Mouse (Mus musculus) forebrain, embryonic 13.5 days (tissue): ENCODE measurements at regions not wholly inside any gene's neighbourhood (a gene's known extent, or its start where the extent isn't known, plus 50 kb on each side); places are given as distances from the start of the nearest gene placed in this dataset.

Experiments
- ATAC-seq: fragments of 200-750 bp; cut with Nextera tagmentation; 2 replicates; pipeline ENCODE4 v1.8.0; 2017
- H3K27ac ChIP-seq: fragments of 300-500 bp; sonication (generic); 2 replicates; pipeline ENCODE4 v1.5.1; 2015; ENCODE audit warnings: inconsistent platforms, mild to moderate bottlenecking, moderate library complexity
- H3K27me3 ChIP-seq: fragments of 300-500 bp; sonication (generic); 2 replicates; pipeline ENCODE4 v1.6.1; 2015; ENCODE audit warnings: mild to moderate bottlenecking, inconsistent platforms
- H3K36me3 ChIP-seq: fragments of 300-500 bp; sonication (generic); 2 replicates; pipeline ENCODE4 v1.6.1; 2015; ENCODE audit warnings: mild to moderate bottlenecking, inconsistent platforms; ENCODE audit not compliant: poor library complexity, severe bottlenecking
- H3K4me1 ChIP-seq: fragments of 300-500 bp; sonication (generic); 2 replicates; pipeline ENCODE4 v1.6.1; 2015; ENCODE audit warnings: inconsistent platforms
- H3K4me2 ChIP-seq: fragments of 300-500 bp; sonication (generic); 2 replicates; pipeline ENCODE4 v1.6.1; 2015; ENCODE audit warnings: inconsistent platforms, mild to moderate bottlenecking, moderate library complexity
- H3K4me3 ChIP-seq: fragments of 300-500 bp; sonication (generic); 2 replicates; pipeline ENCODE4 v1.5.1; 2015; ENCODE audit warnings: mild to moderate bottlenecking, inconsistent platforms
- H3K9ac ChIP-seq: fragments of 300-500 bp; sonication (generic); 2 replicates; pipeline ENCODE4 v1.6.1; 2015; ENCODE audit warnings: mild to moderate bottlenecking, inconsistent platforms
- H3K9me3 ChIP-seq: fragments of 300-500 bp; sonication (generic); replicated peaks from 2 replicates; pipeline ENCODE4 v1.6.1; 2016; ENCODE audit warnings: inconsistent platforms
- WGBS: fragments of 180-500 bp; shearing (Covaris S2); methylation state at CpG from one replicate; pipeline ENCODE4 v1.1.7; 2015; 5-methylcytosine and 5-hydroxymethylcytosine counted together

DNA sequence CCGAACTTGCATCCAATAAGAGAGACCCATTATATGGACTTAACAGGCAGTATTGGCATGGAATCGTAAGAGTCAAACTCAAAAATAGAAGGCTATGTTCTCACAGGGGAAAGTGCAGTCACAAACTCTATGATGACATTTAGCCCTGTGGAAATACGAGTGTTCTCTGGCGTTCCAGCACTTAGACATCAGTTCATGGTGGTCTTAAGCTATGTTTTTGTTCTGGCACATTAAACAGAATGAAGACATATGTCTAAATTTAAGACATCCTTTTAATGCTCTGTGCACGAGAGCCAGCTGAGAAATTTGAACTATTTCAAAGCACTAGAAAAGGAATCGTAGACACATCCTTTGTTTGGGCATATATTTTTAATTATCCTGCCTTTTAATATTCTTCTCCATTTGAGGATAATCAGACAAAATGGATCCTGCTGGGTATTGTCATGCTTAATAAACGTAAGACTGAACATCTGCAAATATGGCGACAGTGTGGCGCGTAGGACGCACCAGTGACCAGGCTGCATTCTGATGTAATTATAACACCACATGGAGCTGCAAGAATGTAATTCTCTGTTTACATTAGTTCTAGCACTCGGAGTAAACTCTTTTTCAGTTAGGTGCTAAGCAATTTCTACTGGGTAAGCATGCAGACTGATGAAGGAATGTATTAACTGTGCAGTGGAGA, 114.3 kb downstream of the Dkk1 start:
- Histone ChIP-seq H3K4me1 (no peaks in the 10 kb centered on the region), H3K27me3 (no peaks in the 10 kb centered on the region), H3K9ac (no peak overlapping the region), H3K4me3 (no peak overlapping the region), H3K27ac (no peak overlapping the region), H3K4me2 (no peak overlapping the region), H3K36me3 (no peaks in the 10 kb centered on the region), H3K9me3 (no peaks in the 10 kb centered on the region)
- no peak for ATAC-seq
- 79% methylated on average over 12 of the region's 12 CpGs for WGBS

GRCm38 (mm10) chr19:30450869-30451542, 98.5 kb downstream of the Dkk1 start:
- Histone ChIP-seq H3K36me3 (no peaks in the 10 kb centered on the region), H3K27ac (no peak overlapping the region), H3K9ac (no peak overlapping the region), H3K27me3 (no peaks in the 10 kb centered on the region), H3K4me3 (no peak overlapping the region), H3K9me3 (no peaks in the 10 kb centered on the region), H3K4me2 (no peak overlapping the region), H3K4me1 (no peaks in the 10 kb centered on the region)
- ATAC-seq, result peak; percentile 19; the same call in 1 of the 2 replicates
- WGBS, result 88% methylated on average over 13 of the region's 13 CpGs

DNA sequence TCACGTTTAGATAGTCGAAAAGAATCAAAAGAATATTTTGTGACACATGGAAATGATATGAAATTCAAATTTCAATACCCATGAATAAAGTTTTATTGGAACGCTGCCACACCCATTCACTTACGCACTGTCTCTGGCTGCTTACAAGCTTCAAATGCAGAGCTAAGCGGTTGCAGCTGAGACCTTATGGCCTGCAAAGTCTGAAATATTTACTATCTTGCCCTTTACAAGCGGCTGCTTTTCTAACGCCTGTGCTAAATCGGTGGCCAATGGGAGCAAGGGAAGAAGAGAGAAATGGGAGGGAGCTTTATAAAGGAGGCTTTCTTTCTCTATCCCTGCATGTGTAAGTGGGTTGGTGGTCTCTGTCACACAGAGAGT, 97.9 kb downstream of the Dkk1 start:
- H3K27ac ChIP-seq, result no peak overlapping the region
- WGBS, result 74% methylated on average over 8 of the region's 8 CpGs
- H3K9me3 ChIP-seq, result no peaks in the 10 kb centered on the region
- H3K36me3 ChIP-seq, result no peaks in the 10 kb centered on the region
- H3K4me1 ChIP-seq, result no peaks in the 10 kb centered on the region
- no peak overlapping the region for H3K9ac ChIP-seq
- H3K4me2 ChIP-seq, result no peak overlapping the region
- no peak overlapping the region for H3K4me3 ChIP-seq
- peak; percentile 33; the same call in 1 of the 2 replicates for ATAC-seq
- H3K27me3 ChIP-seq, result no peaks in the 10 kb centered on the region

GRCm38 (mm10) chr19:30452671-30453070, 96.8 kb downstream of the Dkk1 start:
- Histone ChIP-seq H3K27me3 (no peaks in the 10 kb centered on the region), H3K27ac (no peak overlapping the region), H3K9ac (no peak overlapping the region), H3K4me2 (no peak overlapping the region), H3K4me1 (no peaks in the 10 kb centered on the region), H3K4me3 (no peak overlapping the region), H3K36me3 (no peaks in the 10 kb centered on the region), H3K9me3 (no peaks in the 10 kb centered on the region)
- 91% methylated on average over 11 of the region's 11 CpGs for whole genome bisulfite sequencing
- no peak for ATAC-seq

DNA sequence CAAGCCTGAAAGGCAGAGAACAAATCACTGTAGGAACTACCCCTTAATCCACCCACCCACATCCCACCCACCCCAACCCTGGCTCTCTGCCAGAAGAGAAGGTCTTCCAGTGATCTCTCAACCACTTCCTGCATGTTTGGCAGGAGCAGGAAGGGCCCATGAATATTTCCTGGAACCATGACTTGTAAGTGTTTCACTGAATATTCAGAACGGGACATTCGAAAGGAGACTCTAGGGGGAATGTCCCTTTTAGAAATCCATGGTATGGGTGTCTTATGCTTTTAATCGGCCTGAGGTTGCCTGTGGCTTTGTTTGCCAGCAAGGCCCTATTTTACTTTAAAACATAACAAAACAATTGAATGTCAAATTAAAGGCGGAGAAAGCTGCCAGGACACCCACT, 66.0 kb downstream of the Dkk1 start:
- no peak overlapping the region for H3K4me2 ChIP-seq
- H3K9me3 ChIP-seq, result no peaks in the 10 kb centered on the region
- ATAC-seq, result no peak
- H3K4me3 ChIP-seq, result no peak overlapping the region
- no peak overlapping the region for H3K9ac ChIP-seq
- H3K36me3 ChIP-seq, result no peaks in the 10 kb centered on the region
- no peaks in the 10 kb centered on the region for H3K4me1 ChIP-seq
- H3K27me3 ChIP-seq, result no peaks in the 10 kb centered on the region
- no peak overlapping the region for H3K27ac ChIP-seq
- 17% methylated on average over 4 of the region's 4 CpGs for WGBS

DNA sequence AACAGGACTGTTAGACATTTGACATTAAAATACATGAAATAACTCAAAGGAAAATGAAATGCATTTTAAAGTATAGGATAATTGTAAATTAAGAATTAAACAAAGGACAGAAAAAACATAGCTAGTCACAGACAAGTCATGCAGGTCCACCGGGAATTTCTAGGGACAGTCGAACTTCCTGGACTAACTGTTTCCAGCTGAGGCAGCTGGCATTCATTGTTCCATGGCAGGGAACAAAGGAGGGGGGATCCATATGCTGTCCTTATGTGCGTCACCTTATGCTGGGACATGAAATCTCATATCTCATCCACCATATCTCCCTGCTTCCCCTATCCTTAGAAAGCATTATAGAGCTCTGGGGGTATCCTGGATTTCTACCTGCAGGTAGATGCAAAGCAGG, 59.7 kb downstream of the Dkk1 start:
- 61% methylated on average over 3 of the region's 3 CpGs for WGBS
- Histone ChIP-seq H3K9me3 (no peaks in the 10 kb centered on the region), H3K9ac (no peak overlapping the region), H3K4me1 (no peaks in the 10 kb centered on the region), H3K4me3 (no peak overlapping the region), H3K4me2 (no peak overlapping the region), H3K27me3 (no peaks in the 10 kb centered on the region), H3K27ac (no peak overlapping the region), H3K36me3 (no peaks in the 10 kb centered on the region)
- no peak for ATAC-seq

DNA sequence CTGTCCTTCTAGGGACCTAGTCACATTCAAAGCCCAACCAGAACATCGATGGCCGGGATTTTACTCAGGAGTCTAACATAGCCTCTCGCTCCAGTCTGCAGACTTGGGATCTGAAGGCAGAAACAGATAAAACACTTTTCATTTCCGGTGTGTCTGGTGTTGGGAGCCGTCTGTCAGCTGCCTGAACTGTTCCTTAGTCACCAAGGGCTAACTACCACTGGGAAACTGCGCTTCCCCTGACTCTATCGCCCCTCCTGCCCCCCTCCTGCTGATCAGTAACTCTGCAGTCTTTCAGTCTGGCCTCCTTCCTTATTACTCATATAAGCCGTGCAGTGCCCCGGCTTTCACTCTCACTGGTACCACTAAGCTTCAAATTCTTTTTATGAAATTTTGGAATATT, 58.5 kb downstream of the Dkk1 start:
- Histone ChIP-seq H3K4me3 (no peak overlapping the region), H3K9ac (no peak overlapping the region), H3K27ac (no peak overlapping the region), H3K36me3 (no peaks in the 10 kb centered on the region), H3K4me1 (no peaks in the 10 kb centered on the region), H3K9me3 (no peaks in the 10 kb centered on the region), H3K27me3 (no peaks in the 10 kb centered on the region), H3K4me2 (no peak overlapping the region)
- WGBS, result 69% methylated on average over 9 of the region's 9 CpGs
- ATAC-seq, result no peak
